Comparison of ENCODE assay signal across 15 mouse cellular contexts in genomic region chr6:143261289-143261665, GRCm38 (mm10).
DNase-seq lines count a peak whose midpoint lies in the region; ATAC-seq lines count a peak whose summit lies in the region.
"Had no signal": no experiment of that assay in that cellular context is flagged by ENCODE, and none has a peak within 500 bp of the region (broad histone marks: within the 10 kb centered on the region; RNA-seq: fewer than 3 reads in every experiment).

No protein-coding gene starts in this region.

- H3K9ac ChIP-seq in hindbrain, embryonic 11.5 days (ENCODE audit: low read depth, low read length): no peak overlapping the region
- no peak overlapping the region for H3K9ac ChIP-seq in midbrain, embryonic 15.5 days
- H3K9ac ChIP-seq: liver, embryonic 13.5 days had no signal

- H3K27ac ChIP-seq in embryonic facial prominence, embryonic 10.5 days (replicated peaks): no peak overlapping the region
- no peak overlapping the region; the same call in 1 of the 2 replicates for H3K27ac ChIP-seq in hindbrain, embryonic 11.5 days (ENCODE audit: low read depth, low read length)
- H3K27ac ChIP-seq in midbrain, embryonic 15.5 days: no peak overlapping the region
- H3K27ac ChIP-seq: kidney, postnatal 0 days; liver, embryonic 13.5 days had no signal

- H3K27me3 ChIP-seq in embryonic facial prominence, embryonic 10.5 days (replicated peaks; ENCODE audit: low read depth, poor library complexity, severe bottlenecking): peaks cover 6% of the 10 kb centered on the region; the same call in 1 of the 2 replicates
- H3K27me3 ChIP-seq in hindbrain, embryonic 11.5 days (ENCODE audit: control insufficient read depth, insufficient read depth, low read length): no peaks in the 10 kb centered on the region
- H3K27me3 ChIP-seq in midbrain, embryonic 15.5 days (replicated peaks): no peaks in the 10 kb centered on the region
- H3K27me3 ChIP-seq: liver, embryonic 13.5 days had no signal

- ATAC-seq in hindbrain, embryonic 11.5 days (ENCODE audit: low FRiP score): 0 out of 2 replicates have a peak, but pooled peaks have one; percentile 26
- ATAC-seq in midbrain, embryonic 15.5 days (replicated peaks): 0 out of 2 replicates have a peak, but pooled peaks have one; percentile 18
- ATAC-seq: Patski had no signal

- DNase-seq in ZHBTc4 (ENCODE audit: low read depth, low spot score): peak; percentile 12
- peak; percentile 23 for DNase-seq in embryonic facial prominence, embryonic 10.5 days (ENCODE audit: low spot score)
- no peak for DNase-seq in hindbrain, embryonic 11.5 days (ENCODE audit: low spot score)
- DNase-seq in cerebellum, postnatal 10 days: no peak
- DNase-seq in thymus, postnatal 36 days: no peak
- DNase-seq in liver: no peak
- DNase-seq in heart, adult 8-10 months (ENCODE audit: low spot score): no peak
- DNase-seq: adrenal gland, postnatal 14 days; heart, adult 11 months; liver, embryonic 13.5 days; lung, postnatal 14 days; right cerebral cortex, postnatal 14 days had no signal

- WGBS in embryonic facial prominence, embryonic 10.5 days: 42% methylated on average over 8 of the region's 8 CpGs
- 49% methylated on average over 8 of the region's 8 CpGs for WGBS in hindbrain, embryonic 11.5 days
- 48% methylated on average over 8 of the region's 8 CpGs for WGBS in midbrain, embryonic 15.5 days

- no peak overlapping the region for H3K4me2 ChIP-seq in hindbrain, embryonic 11.5 days (replicated peaks; ENCODE audit: low read depth, low read length)
- H3K4me2 ChIP-seq in midbrain, embryonic 15.5 days: no peak overlapping the region
- H3K4me2 ChIP-seq: liver, embryonic 13.5 days had no signal

- H3K4me1 ChIP-seq in embryonic facial prominence, embryonic 10.5 days: peaks cover 30% of the 10 kb centered on the region
- H3K4me1 ChIP-seq in hindbrain, embryonic 11.5 days (replicated peaks; ENCODE audit: control insufficient read depth, insufficient read depth, low read length): peaks cover 2% of the 10 kb centered on the region; the same call in 1 of the 2 replicates
- H3K4me1 ChIP-seq in midbrain, embryonic 15.5 days: peaks cover 28% of the 10 kb centered on the region
- H3K4me1 ChIP-seq: liver, embryonic 13.5 days had no signal

- H3K36me3 ChIP-seq in embryonic facial prominence, embryonic 10.5 days (replicated peaks): no peaks in the 10 kb centered on the region
- H3K36me3 ChIP-seq in hindbrain, embryonic 11.5 days (ENCODE audit: control insufficient read depth, insufficient read depth, low read length): no peaks in the 10 kb centered on the region
- no peaks in the 10 kb centered on the region for H3K36me3 ChIP-seq in midbrain, embryonic 15.5 days (replicated peaks)
- H3K36me3 ChIP-seq: liver, embryonic 13.5 days had no signal

- no peaks in the 10 kb centered on the region for H3K9me3 ChIP-seq in embryonic facial prominence, embryonic 10.5 days
- no peaks in the 10 kb centered on the region for H3K9me3 ChIP-seq in hindbrain, embryonic 11.5 days (ENCODE audit: control insufficient read depth, low read length)
- H3K9me3 ChIP-seq in midbrain, embryonic 15.5 days: no peaks in the 10 kb centered on the region
- H3K9me3 ChIP-seq: liver, embryonic 13.5 days had no signal

- no peak overlapping the region for H3K4me3 ChIP-seq in embryonic facial prominence, embryonic 10.5 days
- H3K4me3 ChIP-seq in hindbrain, embryonic 11.5 days (ENCODE audit: low read depth, low read length): no peak overlapping the region
- no peak overlapping the region for H3K4me3 ChIP-seq in midbrain, embryonic 15.5 days
- H3K4me3 ChIP-seq: liver, embryonic 13.5 days had no signal

Comparison
In these comparisons a context has a peak if more than half of its experiments do, and no peak if none do; other contexts are left out.
1. DNase-seq: peak in ZHBTc4 (single experiment) and embryonic facial prominence, embryonic 10.5 days (single experiment); none in hindbrain, embryonic 11.5 days (single experiment), cerebellum, postnatal 10 days (0 of 2), thymus, postnatal 36 days (0 of 2), liver (single experiment) and heart, adult 8-10 months (single experiment).